Mouse (Mus musculus) thymus, adult 2 months (tissue): ENCODE results near the gene Fam213b. TPM values are rescaled to one million over a fixed set of nuclear protein-coding genes. Genes with fewer than 3 reads are reported as not detected.

Source experiments
- DNase-seq: peaks from one replicate; pipeline ENCODE4 v3.0.0; 2021
- H3K27ac ChIP-seq: fragments of 200-500 bp; 2 replicates; pipeline ENCODE4 v1.5.1; 2012; ENCODE audit warnings: low read length, control low read depth; ENCODE audit not compliant: control insufficient read depth, insufficient read depth
- H3K27me3 ChIP-seq: fragments of 200-500 bp; 2 replicates; pipeline ENCODE4 v1.6.1; 2012; ENCODE audit warnings: mild to moderate bottlenecking, low read length, moderate library complexity, mixed read lengths; ENCODE audit not compliant: control insufficient read depth, insufficient read depth
- H3K36me3 ChIP-seq: fragments of 200-500 bp; 2 replicates; pipeline ENCODE4 v1.6.1; 2012; ENCODE audit warnings: mild to moderate bottlenecking, low read length, moderate library complexity; ENCODE audit not compliant: control insufficient read depth, insufficient read depth
- H3K4me1 ChIP-seq: fragments of 200-500 bp; replicated peaks from 2 replicates; pipeline ENCODE4 v1.6.1; 2012; ENCODE audit warnings: low read length; ENCODE audit not compliant: control insufficient read depth, insufficient read depth
- H3K4me3 ChIP-seq: fragments of 200-500 bp; 2 replicates; pipeline ENCODE4 v1.5.1; 2012; ENCODE audit warnings: mild to moderate bottlenecking, low read length, control low read depth, moderate library complexity; ENCODE audit not compliant: control insufficient read depth, insufficient read depth
- CTCF ChIP-seq: fragments of 200-500 bp; IDR thresholded peaks from 2 replicates; pipeline ENCODE4 v1.5.1; 2012; ENCODE audit warnings: mild to moderate bottlenecking, control low read depth, low read length, moderate library complexity, borderline replicate concordance; ENCODE audit not compliant: control insufficient read depth, poor library complexity, insufficient read depth; ENCODE audit errors: extremely low read depth
- POLR2A ChIP-seq: fragments of 200-500 bp; IDR thresholded peaks from 2 replicates; pipeline ENCODE4 v1.6.1; 2012; ENCODE audit warnings: mild to moderate bottlenecking, low read length, control low read depth, moderate library complexity; ENCODE audit not compliant: control insufficient read depth, poor library complexity, insufficient read depth; ENCODE audit errors: extremely low read depth
- WGBS: fragments of 180-500 bp; shearing (Covaris S2); methylation state at CpG from one replicate; pipeline ENCODE4 v1.1.7; 2018; 5-methylcytosine and 5-hydroxymethylcytosine counted together
- polyA plus RNA-seq: library from polyadenylated mRNA; depleted of rRNA; stranded (reverse); fragments of >200 nt; gene quantifications from 2 replicates; pipeline ENCODE4 v1.2.3, GENCODE M21; 2012; rRNA removed

Gene Fam213b
- 77.1 and 105 TPM in 2 replicates for polyA plus RNA-seq

GRCm38 (mm10) chr4:154898506-154899446, at the start of gene Fam213b:
Gene Fam213b, minus strand, starts transcription at chr4:154899135.
- 13% methylated on average over 43 of the region's 43 CpGs for WGBS
- Histone ChIP-seq H3K27me3 (no peaks in the 10 kb centered on the region), H3K27ac (peak within 1 kb of the TSS; percentile 11; the same call in 1 of the 2 replicates), H3K36me3 (no peaks in the 10 kb centered on the region), H3K4me3 (peak within 1 kb of the TSS; percentile 46), H3K4me1 (peaks cover 15% of the 10 kb centered on the region)
- peak; percentile 53 for DNase-seq
- 0 out of 2 replicates have a peak, but pooled peaks have one; percentile 10 for TF ChIP-seq CTCF
- TF ChIP-seq POLR2A, result no peak

GRCm38 (mm10) chr4:154948066-154948939, 49.4 kb upstream of the Fam213b start:
- no peaks in the 10 kb centered on the region for H3K36me3 ChIP-seq
- no peak overlapping the region for H3K27ac ChIP-seq
- peaks cover 5% of the 10 kb centered on the region for H3K4me1 ChIP-seq
- H3K27me3 ChIP-seq, result peaks cover under 1% of the 10 kb centered on the region; the same call in 1 of the 2 replicates
- WGBS, result 52% methylated on average over 14 of the region's 14 CpGs
- no peak for DNase-seq
- no peak overlapping the region for H3K4me3 ChIP-seq
- TF ChIP-seq POLR2A (no peak), CTCF (no peak)

- no peaks in the 10 kb centered on the region; the same call in 1 of the 2 replicates for H3K27me3 ChIP-seq
- H3K4me1 ChIP-seq, result peaks cover 9% of the 10 kb centered on the region
- no peak overlapping the region for H3K4me3 ChIP-seq
Observed at GRCm38 (mm10) chr4:154946319-154946718, 47.4 kb upstream of the Fam213b start.

GRCm38 (mm10) chr4:154944121-154944590, 45.2 kb upstream of the Fam213b start:
- Histone ChIP-seq H3K27ac (peak overlapping the region; percentile 35; the same call in 1 of the 2 replicates), H3K36me3 (no peaks in the 10 kb centered on the region), H3K27me3 (no peaks in the 10 kb centered on the region), H3K4me3 (no peak overlapping the region), H3K4me1 (peaks cover 9% of the 10 kb centered on the region)
- TF ChIP-seq CTCF (peak; percentile 62; the same call in 1 of the 2 replicates), POLR2A (no peak)
- WGBS, result 24% methylated on average over 2 of the region's 2 CpGs
- DNase-seq, result peak; percentile 81

More at GRCm38 (mm10) chr4:154946319-154946718, 47.4 kb upstream of the Fam213b start:
- TF ChIP-seq CTCF, result no peak
- no peak for TF ChIP-seq POLR2A
- no peak for DNase-seq
- H3K36me3 ChIP-seq, result no peaks in the 10 kb centered on the region
- no peak overlapping the region for H3K27ac ChIP-seq
- WGBS, result 45% methylated on average over 8 of the region's 8 CpGs

- Histone ChIP-seq H3K36me3 (no peaks in the 10 kb centered on the region), H3K4me3 (no peak overlapping the region), H3K27me3 (no peaks in the 10 kb centered on the region), H3K4me1 (peaks cover 10% of the 10 kb centered on the region), H3K27ac (peak overlapping the region; percentile 55; the same call in 1 of the 2 replicates)
- no peak for DNase-seq
- no peak for TF ChIP-seq CTCF
- no peak for TF ChIP-seq POLR2A
- 92% methylated on average over 6 of the region's 6 CpGs for WGBS
Observed at GRCm38 (mm10) chr4:154943323-154944039, 44.5 kb upstream of the Fam213b start.
